ENCODE assay signal across 9 mouse cellular contexts in the genomic region with DNA sequence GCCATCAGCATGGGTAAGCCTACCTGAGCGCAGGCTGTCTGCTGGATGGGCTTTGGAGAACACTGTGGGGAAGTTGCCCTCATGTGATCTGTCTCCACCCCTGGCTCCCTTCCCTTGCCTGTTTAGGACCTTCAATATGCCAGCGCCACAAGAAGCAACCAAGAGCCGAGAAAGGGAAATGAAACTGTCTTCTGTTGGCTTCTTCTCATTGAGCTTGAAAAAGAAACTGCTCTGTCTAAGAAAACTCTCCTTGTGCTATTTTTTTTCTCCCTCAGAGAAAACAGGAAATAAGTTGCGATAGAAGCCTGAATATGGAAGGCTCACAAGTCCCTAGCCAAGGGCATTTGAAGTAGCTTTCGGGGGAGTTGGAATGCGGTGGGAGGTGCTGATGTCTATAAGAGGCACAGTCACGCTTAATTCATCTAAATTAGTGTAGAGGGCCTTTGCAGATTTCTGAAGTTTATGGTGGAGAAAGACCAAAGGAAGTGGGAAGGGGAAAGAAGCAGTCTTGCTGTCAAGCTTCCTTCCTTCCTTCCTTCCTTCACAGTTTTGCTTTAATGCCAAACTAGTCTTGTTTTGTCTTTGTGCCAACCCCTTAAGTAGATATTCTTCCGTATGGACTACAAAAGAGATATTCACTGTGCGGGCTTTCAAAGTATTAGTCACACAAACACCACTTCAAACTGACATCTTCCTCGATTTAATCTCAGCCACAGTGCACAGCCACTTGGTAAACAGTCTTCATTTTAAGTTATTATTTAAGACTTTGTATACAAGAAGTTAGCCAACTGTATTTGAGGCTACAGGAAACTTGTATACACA. TPM values are rescaled to one million over a fixed set of nuclear protein-coding genes. Genes with fewer than 3 reads are reported as not detected.
DNase-seq lines count a peak whose midpoint lies in the region; ATAC-seq and TF ChIP-seq lines count a peak whose summit lies in the region.
"Had no signal": no experiment of that assay in that cellular context is flagged by ENCODE, and none has a peak within 500 bp of the region (broad histone marks: within the 10 kb centered on the region; RNA-seq: fewer than 3 reads in every experiment).

No protein-coding gene starts in this region.

- H3K9ac ChIP-seq in intestine, postnatal 0 days (ENCODE audit: low read depth, low read length): no peak overlapping the region
- H3K9ac ChIP-seq in midbrain, embryonic 13.5 days (replicated peaks): no peak overlapping the region

- ATAC-seq in intestine, postnatal 0 days: no peak
- ATAC-seq in megakaryocyte, adult 5-6 weeks (ENCODE audit: poor library complexity, severe bottlenecking): peak; percentile 85
- ATAC-seq in midbrain, embryonic 13.5 days: no peak

- no peaks in the 10 kb centered on the region for H3K9me3 ChIP-seq in intestine, postnatal 0 days (ENCODE audit: control insufficient read depth)
- no peaks in the 10 kb centered on the region for H3K9me3 ChIP-seq in midbrain, embryonic 13.5 days

- no peaks in the 10 kb centered on the region for H3K36me3 ChIP-seq in intestine, postnatal 0 days (ENCODE audit: control insufficient read depth, insufficient read depth)
- no peaks in the 10 kb centered on the region for H3K36me3 ChIP-seq in midbrain, embryonic 13.5 days

- 60% methylated on average over 10 of the region's 10 CpGs for WGBS in intestine, postnatal 0 days
- 67% methylated on average over 10 of the region's 10 CpGs for WGBS in midbrain, embryonic 13.5 days

- no peaks in the 10 kb centered on the region for H3K4me1 ChIP-seq in intestine, postnatal 0 days (replicated peaks; ENCODE audit: control insufficient read depth, insufficient read depth, low read length)
- no peaks in the 10 kb centered on the region for H3K4me1 ChIP-seq in midbrain, embryonic 13.5 days (replicated peaks)

- no peak for TF ChIP-seq CTCF in intestine, postnatal 0 days (IDR thresholded peaks at IDR 0.05; ENCODE audit: low read depth)

- peak; percentile 28 for DNase-seq in right cerebral cortex, adult 18-20 months
- DNase-seq in right cerebral cortex, postnatal 14 days: no peak
- peak; percentile 26 for DNase-seq in embryo, embryonic 11 days
- DNase-seq in cerebellum, postnatal 4 days (ENCODE audit: low spot score in 2 of 2): no peak
- DNase-seq in left cerebral cortex, adult 8-10 months (ENCODE audit: low spot score in 2 of 2): no peak

- H3K4me2 ChIP-seq in intestine, postnatal 0 days (replicated peaks; ENCODE audit: low read depth): peak overlapping the region; percentile 33; the same call in 1 of the 2 replicates
- no peak overlapping the region for H3K4me2 ChIP-seq in midbrain, embryonic 13.5 days (replicated peaks)

- H3K4me3 ChIP-seq in intestine, postnatal 0 days (ENCODE audit: low read depth, low read length): no peak overlapping the region
- H3K4me3 ChIP-seq in midbrain, embryonic 13.5 days (replicated peaks): no peak overlapping the region

- no peak overlapping the region for H3K27ac ChIP-seq in intestine, postnatal 0 days (ENCODE audit: low read depth, low read length)
- no peak overlapping the region for H3K27ac ChIP-seq in midbrain, embryonic 13.5 days

- no peaks in the 10 kb centered on the region for H3K27me3 ChIP-seq in intestine, postnatal 0 days (replicated peaks; ENCODE audit: control insufficient read depth, insufficient read depth, low read length)
- H3K27me3 ChIP-seq in midbrain, embryonic 13.5 days: no peaks in the 10 kb centered on the region

RNA-seq across cellular contexts. Expression of gene P2ry13, which starts 18.3 kb away (rescaled TPM):
- polyA plus RNA-seq in intestine, postnatal 0 days (2015; fragmentation: Nextera tagmentation; extraction: Ambion mirVana): 0.94 and 1.2 TPM in 2 replicates
- total RNA-seq in megakaryocyte, adult 5-6 weeks (2015): 4.9 and 6.5 TPM in 2 replicates
- 4.3 and 4.6 TPM in 2 replicates for total RNA-seq in megakaryocyte, adult 5-6 weeks (2017)
- 0.97 and 1.2 TPM in 2 replicates for polyA plus RNA-seq in midbrain, embryonic 13.5 days (2015; fragmentation: Nextera tagmentation; extraction: Ambion mirVana)
- total RNA-seq in left cerebral cortex, adult 8-10 months (2022): 10 to 100 TPM in 3 of 4 experiments, 1 to 10 TPM in 1; 10.0 to 17.6 (median 13.2) TPM

RNA-seq across cellular contexts. Expression of gene P2ry12, which starts 33.7 kb away (rescaled TPM):
- 1.9 and 2.2 TPM in 2 replicates for polyA plus RNA-seq in intestine, postnatal 0 days (2015; fragmentation: Nextera tagmentation; extraction: Ambion mirVana)
- total RNA-seq in megakaryocyte, adult 5-6 weeks (2015): 3.5 and 5.0 TPM in 2 replicates
- total RNA-seq in megakaryocyte, adult 5-6 weeks (2017): 2.6 and 4.2 TPM in 2 replicates
- 5.9 and 6.4 TPM in 2 replicates for polyA plus RNA-seq in midbrain, embryonic 13.5 days (2015; fragmentation: Nextera tagmentation; extraction: Ambion mirVana)
- total RNA-seq in left cerebral cortex, adult 8-10 months (2022): 10 to 100 TPM; 45.9 to 75.5 (median 56.3) TPM

RNA-seq across cellular contexts. Expression of gene Gpr87, which starts 34.0 kb away (rescaled TPM):
- not detected in 2 replicates for polyA plus RNA-seq in intestine, postnatal 0 days (2015; fragmentation: Nextera tagmentation; extraction: Ambion mirVana)
- total RNA-seq in megakaryocyte, adult 5-6 weeks (2015): not detected in 2 replicates
- not detected in 2 replicates for total RNA-seq in megakaryocyte, adult 5-6 weeks (2017)
- 0.19 TPM in 1 of 2 replicates, not detected in the other for polyA plus RNA-seq in midbrain, embryonic 13.5 days (2015; fragmentation: Nextera tagmentation; extraction: Ambion mirVana)
- not detected for total RNA-seq in left cerebral cortex, adult 8-10 months (2022)
- polyA plus RNA-seq: cortical plate, adult 2 months had no signal

Comparison
In these comparisons a context has a peak if more than half of its experiments do, and no peak if none do; other contexts are left out.
1. DNase-seq: peak in right cerebral cortex, adult 18-20 months (single experiment) and embryo, embryonic 11 days (single experiment); none in right cerebral cortex, postnatal 14 days (single experiment), cerebellum, postnatal 4 days (0 of 2) and left cerebral cortex, adult 8-10 months (0 of 2).
2. RNA of gene P2ry12, which starts 33.7 kb away (total RNA-seq): 45.9 to 75.5 TPM in left cerebral cortex, adult 8-10 months; 2.6 to 5.0 TPM in megakaryocyte, adult 5-6 weeks; every median in the first group is over 4 times any median in the second.